Comparison of ENCODE assay signal across 24 mouse cellular contexts in the genomic region with DNA sequence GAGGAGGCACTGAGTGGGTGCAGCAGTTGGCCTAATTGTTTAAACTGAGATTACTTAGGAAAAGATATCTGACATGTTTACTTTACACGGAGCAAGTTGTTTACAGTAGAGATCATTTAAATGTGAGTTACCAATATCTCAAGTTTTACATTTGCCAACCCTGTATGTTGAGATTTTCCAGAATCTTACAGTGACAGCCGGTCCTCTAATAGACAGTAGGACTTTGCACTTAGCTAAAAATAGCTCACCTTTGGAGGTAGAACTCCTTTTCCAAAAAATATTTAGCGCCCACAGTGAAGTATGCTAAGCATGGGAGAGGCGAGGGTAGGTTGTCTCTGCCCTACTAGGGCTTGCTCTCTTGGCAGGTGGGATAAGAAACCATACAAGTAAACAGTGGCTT.
DNase-seq lines count a peak whose midpoint lies in the region; ATAC-seq lines count a peak whose summit lies in the region.
"Had no signal": no experiment of that assay in that cellular context is flagged by ENCODE, and none has a peak within 500 bp of the region (broad histone marks: within the 10 kb centered on the region; RNA-seq: fewer than 3 reads in every experiment).

No protein-coding gene starts in this region.

- H3K4me1 ChIP-seq in heart, embryonic 10.5 days: peaks cover 12% of the 10 kb centered on the region; the same call in 1 of the 2 replicates
- peaks cover 16% of the 10 kb centered on the region for H3K4me1 ChIP-seq in kidney, embryonic 16.5 days (ENCODE audit: insufficient read depth, low read length)
- H3K4me1 ChIP-seq in lung, embryonic 16.5 days (replicated peaks; ENCODE audit: control insufficient read depth, insufficient read depth, low read length): peaks cover 5% of the 10 kb centered on the region
- peaks cover 5% of the 10 kb centered on the region; the same call in 1 of the 2 replicates for H3K4me1 ChIP-seq in stomach, embryonic 16.5 days (ENCODE audit: control insufficient read depth, insufficient read depth, low read length)
- H3K4me1 ChIP-seq: embryonic facial prominence, embryonic 15.5 days; hindbrain, embryonic 15.5 days had no signal

- no peak for ATAC-seq in kidney, embryonic 16.5 days (ENCODE audit: low FRiP score, low TSS enrichment)
- ATAC-seq in lung, embryonic 16.5 days (ENCODE audit: low read depth): peak; percentile 28; the same call in 1 of the 2 replicates
- peak; percentile 50; the same call in 1 of the 2 replicates for ATAC-seq in stomach, embryonic 16.5 days (ENCODE audit: insufficient read depth, low FRiP score)
- ATAC-seq: activated CD4-positive, CD25-positive, alpha-beta regulatory T cell, adult 4 months; forebrain, embryonic 14.5 days; Patski had no signal

- 30% methylated on average over 4 of the region's 4 CpGs for WGBS in heart, embryonic 10.5 days
- 61% methylated on average over 4 of the region's 4 CpGs for WGBS in kidney, embryonic 16.5 days
- 32% methylated on average over 4 of the region's 4 CpGs for WGBS in lung, embryonic 16.5 days
- 28% methylated on average over 4 of the region's 4 CpGs for WGBS in stomach, embryonic 16.5 days

- H3K4me2 ChIP-seq in kidney, embryonic 16.5 days (replicated peaks; ENCODE audit: low read depth, low read length): no peak overlapping the region
- no peak overlapping the region for H3K4me2 ChIP-seq in lung, embryonic 16.5 days (ENCODE audit: low read depth, low read length)
- no peak overlapping the region for H3K4me2 ChIP-seq in stomach, embryonic 16.5 days (ENCODE audit: low read depth, low read length)
- H3K4me2 ChIP-seq: embryonic facial prominence, embryonic 15.5 days; heart, embryonic 12.5 days; hindbrain, embryonic 15.5 days had no signal

- peak overlapping the region; percentile 19; the same call in 1 of the 2 replicates for H3K4me3 ChIP-seq in heart, embryonic 10.5 days
- H3K4me3 ChIP-seq in kidney, embryonic 16.5 days (ENCODE audit: low read length): no peak overlapping the region
- no peak overlapping the region for H3K4me3 ChIP-seq in lung, embryonic 16.5 days (ENCODE audit: low read length)
- H3K4me3 ChIP-seq in stomach, embryonic 16.5 days (replicated peaks; ENCODE audit: low read length): no peak overlapping the region
- H3K4me3 ChIP-seq: embryonic facial prominence, embryonic 15.5 days; erythroblast, embryonic 14.5 days; forebrain, embryonic 10.5 days; gastrocnemius, adult 2 months; heart, adult 2 months; heart, embryonic 12.5 days; hindbrain, embryonic 15.5 days had no signal

- H3K27me3 ChIP-seq in heart, embryonic 10.5 days (ENCODE audit: insufficient read depth, poor library complexity, severe bottlenecking): no peaks in the 10 kb centered on the region
- no peaks in the 10 kb centered on the region for H3K27me3 ChIP-seq in kidney, embryonic 16.5 days (ENCODE audit: insufficient read depth, low read length)
- no peaks in the 10 kb centered on the region for H3K27me3 ChIP-seq in lung, embryonic 16.5 days (ENCODE audit: control insufficient read depth, insufficient read depth, low read depth, low read length)
- no peaks in the 10 kb centered on the region for H3K27me3 ChIP-seq in stomach, embryonic 16.5 days (ENCODE audit: control insufficient read depth, insufficient read depth, low read length)
- H3K27me3 ChIP-seq: embryonic facial prominence, embryonic 15.5 days; heart, embryonic 12.5 days; hindbrain, embryonic 15.5 days; Patski had no signal

- no peaks in the 10 kb centered on the region for H3K9me3 ChIP-seq in heart, embryonic 10.5 days
- no peaks in the 10 kb centered on the region for H3K9me3 ChIP-seq in kidney, embryonic 16.5 days (ENCODE audit: low read length)
- no peaks in the 10 kb centered on the region for H3K9me3 ChIP-seq in lung, embryonic 16.5 days (ENCODE audit: control insufficient read depth, low read length)
- H3K9me3 ChIP-seq in stomach, embryonic 16.5 days (replicated peaks; ENCODE audit: control insufficient read depth, low read length): no peaks in the 10 kb centered on the region
- H3K9me3 ChIP-seq: embryonic facial prominence, embryonic 15.5 days; forebrain, embryonic 10.5 days; heart, embryonic 12.5 days; hindbrain, embryonic 15.5 days had no signal

- DNase-seq in heart, embryonic 10.5 days (ENCODE audit: low spot score): no peak
- DNase-seq in heart, adult 18-20 months: no peak
- DNase-seq in kidney, adult 9 months: no peak
- no peak for DNase-seq in lung, postnatal 10 days
- no peak for DNase-seq in adrenal gland, adult 8-10 months
- DNase-seq: adrenal gland, postnatal 25 days; cerebellum, adult 2 months; cerebellum, postnatal 14 days; embryo, embryonic 11 days; gastrocnemius, adult 2 months; gastrocnemius, postnatal 25 days; heart, adult 2 months; heart, postnatal 36 days had no signal

- H3K9ac ChIP-seq in kidney, embryonic 16.5 days (replicated peaks; ENCODE audit: low read length): no peak overlapping the region
- H3K9ac ChIP-seq in lung, embryonic 16.5 days (ENCODE audit: low read length): no peak overlapping the region
- H3K9ac ChIP-seq in stomach, embryonic 16.5 days (ENCODE audit: low read length): no peak overlapping the region
- H3K9ac ChIP-seq: embryonic facial prominence, embryonic 15.5 days; heart, embryonic 12.5 days; hindbrain, embryonic 15.5 days had no signal

- H3K27ac ChIP-seq in heart, embryonic 10.5 days: no peak overlapping the region
- H3K27ac ChIP-seq in kidney, embryonic 16.5 days (ENCODE audit: low read length): peak overlapping the region; percentile 18; the same call in 1 of the 2 replicates
- no peak overlapping the region for H3K27ac ChIP-seq in lung, embryonic 16.5 days (ENCODE audit: low read length)
- peak overlapping the region; percentile 46; the same call in 1 of the 2 replicates for H3K27ac ChIP-seq in stomach, embryonic 16.5 days (ENCODE audit: low read length)
- H3K27ac ChIP-seq: embryonic facial prominence, embryonic 15.5 days; forebrain, embryonic 10.5 days; gastrocnemius, adult 2 months; heart, adult 2 months; hindbrain, embryonic 15.5 days had no signal

- no peaks in the 10 kb centered on the region for H3K36me3 ChIP-seq in heart, embryonic 10.5 days
- no peaks in the 10 kb centered on the region for H3K36me3 ChIP-seq in kidney, embryonic 16.5 days (ENCODE audit: insufficient read depth, low read length)
- H3K36me3 ChIP-seq in lung, embryonic 16.5 days (ENCODE audit: control insufficient read depth, insufficient read depth, low read length): no peaks in the 10 kb centered on the region
- H3K36me3 ChIP-seq in stomach, embryonic 16.5 days (ENCODE audit: control insufficient read depth, insufficient read depth, low read length): no peaks in the 10 kb centered on the region
- H3K36me3 ChIP-seq: embryonic facial prominence, embryonic 15.5 days; forebrain, embryonic 10.5 days; hindbrain, embryonic 15.5 days had no signal

Comparison
In these comparisons a context has a peak if more than half of its experiments do, and no peak if none do; other contexts are left out.
1. H3K27ac ChIP-seq: peak in kidney, embryonic 16.5 days (single experiment) and stomach, embryonic 16.5 days (single experiment); none in heart, embryonic 10.5 days (single experiment) and lung, embryonic 16.5 days (single experiment).